Mouse (Mus musculus): Measurements from ENCODE around the gene Kcna7. TPM values are rescaled to one million over a fixed set of nuclear protein-coding genes. Genes with fewer than 3 reads are reported as not detected.
"Not testable (repeated sequence)": the region's sequence is repeated elsewhere in the genome, so short reads cannot be mapped to it uniquely, and the experiment has no call there.

Gene Kcna7
- polyA plus RNA-seq (2015; fragmentation: Nextera tagmentation; extraction: Ambion mirVana), result 0.13 and 0.19 TPM in 2 replicates

DNA sequence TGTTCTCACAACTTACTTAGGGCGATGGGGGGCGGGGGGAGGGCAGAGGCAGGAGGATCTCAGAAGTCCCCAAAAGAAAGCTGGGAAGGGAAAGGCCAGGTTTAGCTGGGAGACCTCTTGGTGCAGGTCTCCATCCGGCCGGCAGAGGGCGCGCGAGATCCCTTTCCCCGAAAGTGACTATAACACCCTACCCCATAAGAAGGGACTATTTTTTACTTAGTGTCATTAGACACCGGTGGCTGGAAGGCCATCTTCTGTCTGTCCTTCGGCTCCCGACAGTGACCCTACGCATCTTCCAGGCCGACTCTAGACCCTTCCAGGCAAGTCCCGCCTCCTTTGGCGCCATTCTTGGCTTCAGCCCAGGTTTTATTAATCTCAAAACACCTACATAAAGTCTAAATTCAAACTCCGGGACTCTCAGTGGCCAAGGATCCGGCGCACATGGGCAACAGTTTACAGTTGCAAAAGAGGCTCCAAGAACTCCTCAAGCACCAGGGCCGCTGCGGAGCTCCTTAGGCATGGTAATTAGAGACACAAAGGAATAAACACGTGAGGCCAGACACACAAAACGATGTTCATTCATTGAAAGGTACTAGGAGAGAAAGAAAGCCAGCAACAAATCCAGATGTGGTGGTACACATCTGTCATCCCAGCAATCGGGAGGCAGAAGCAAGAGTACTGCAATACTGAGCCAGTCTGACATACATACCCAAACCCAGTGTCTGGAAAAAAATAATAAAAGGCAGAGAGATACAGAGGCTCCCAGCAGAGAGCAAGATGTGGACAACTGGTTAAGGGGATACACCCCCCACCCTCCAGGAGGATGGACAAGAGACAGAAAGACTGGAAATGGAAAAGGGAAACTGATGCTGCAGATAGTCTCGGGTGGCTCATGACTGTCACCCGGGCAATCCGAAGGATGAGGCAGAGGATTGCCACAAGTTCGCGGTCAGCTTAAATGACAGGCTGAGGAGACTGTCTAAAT, at the start of gene Kcna7:
Gene Kcna7 (plus strand): TSS at position 563 of the 985 bp plus-strand sequence.
- 12% methylated on average over 28 of the region's 28 CpGs for WGBS
- peak within 1 kb of the TSS; percentile 24 for H3K9ac ChIP-seq
- H3K4me2 ChIP-seq (replicated peaks), result peak within 1 kb of the TSS; percentile 85
- H3K27ac ChIP-seq, result no peak within 1 kb of the TSS
- peak; percentile 42 for ATAC-seq
- no peaks in the 10 kb centered on the region for H3K36me3 ChIP-seq
- H3K4me3 ChIP-seq (replicated peaks), result peak within 1 kb of the TSS; percentile 42
- H3K9me3 ChIP-seq, result no peaks in the 10 kb centered on the region
- H3K4me1 ChIP-seq (replicated peaks), result peaks cover 8% of the 10 kb centered on the region
- H3K27me3 ChIP-seq (replicated peaks), result peaks cover 53% of the 10 kb centered on the region

GRCm38 (mm10) chr7:45356087-45356486, 49.4 kb upstream of the Kcna7 start:
- H3K4me1 ChIP-seq (replicated peaks), result 0 out of 2 replicates have a peak, but pooled peaks cover 2% of the 10 kb centered on the region
- 51% methylated on average over 13 of the region's 13 CpGs for WGBS
- no peaks in the 10 kb centered on the region for H3K9me3 ChIP-seq
- H3K36me3 ChIP-seq, result no peaks in the 10 kb centered on the region
- H3K4me3 ChIP-seq (replicated peaks), result no peak overlapping the region
- H3K4me2 ChIP-seq (replicated peaks), result no peak overlapping the region
- no peak for ATAC-seq
- H3K27ac ChIP-seq, result no peak overlapping the region
- peaks cover 12% of the 10 kb centered on the region for H3K27me3 ChIP-seq (replicated peaks)
- no peak overlapping the region for H3K9ac ChIP-seq

DNA sequence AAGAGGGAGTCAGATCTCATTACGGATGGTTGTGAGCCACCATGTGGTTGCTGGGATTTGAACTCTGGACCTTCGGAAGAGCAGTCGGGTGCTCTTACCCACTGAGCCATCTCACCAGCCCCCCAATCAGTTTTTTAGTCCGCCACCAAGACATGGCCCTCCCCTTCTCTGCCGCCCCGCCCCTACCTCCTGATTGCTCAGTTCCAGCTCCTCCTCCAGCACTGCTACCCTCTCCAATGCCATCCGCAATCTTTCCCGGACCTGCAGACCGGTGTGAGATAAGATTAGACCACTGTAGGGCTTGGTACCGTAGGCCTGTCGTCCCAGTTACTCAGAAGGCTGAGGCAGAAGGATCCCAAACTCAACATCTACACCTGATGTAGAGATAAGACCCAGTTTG, 46.4 kb upstream of the Kcna7 start:
- not testable (repeated sequence) for H3K9me3 ChIP-seq; H3K4me3 ChIP-seq (replicated peaks); H3K4me2 ChIP-seq (replicated peaks); H3K36me3 ChIP-seq; H3K9ac ChIP-seq; H3K27ac ChIP-seq; ATAC-seq
- H3K4me1 ChIP-seq (replicated peaks), result peaks cover 15% of the 10 kb centered on the region
- 55% methylated on average over 11 of the region's 11 CpGs for WGBS
- peaks cover 24% of the 10 kb centered on the region for H3K27me3 ChIP-seq (replicated peaks)

- no peak overlapping the region for H3K9ac ChIP-seq
- H3K4me2 ChIP-seq (replicated peaks), result peak overlapping the region; percentile 95
- H3K36me3 ChIP-seq, result no peaks in the 10 kb centered on the region
- no peak overlapping the region for H3K4me3 ChIP-seq (replicated peaks)
- H3K27me3 ChIP-seq (replicated peaks), result peaks cover 34% of the 10 kb centered on the region
- peaks cover 15% of the 10 kb centered on the region for H3K4me1 ChIP-seq (replicated peaks)
- no peaks in the 10 kb centered on the region for H3K9me3 ChIP-seq
- no peak overlapping the region for H3K27ac ChIP-seq
- 50% methylated on average over 18 of the region's 18 CpGs for WGBS
- ATAC-seq, result 0 out of 2 replicates have a peak, but pooled peaks have one; percentile 0
These were observed 44.9 kb upstream of the Kcna7 start for GRCm38 (mm10) chr7:45360404-45361125.

GRCm38 (mm10) chr7:45361243-45361804, 44.1 kb upstream of the Kcna7 start:
- Histone ChIP-seq H3K9me3 (no peaks in the 10 kb centered on the region), H3K27ac (no peak overlapping the region), H3K9ac (peak overlapping the region; percentile 43), H3K36me3 (no peaks in the 10 kb centered on the region), H3K4me3 (replicated peaks) (peak overlapping the region; percentile 47), H3K4me1 (replicated peaks) (peaks cover 21% of the 10 kb centered on the region), H3K27me3 (replicated peaks) (peaks cover 39% of the 10 kb centered on the region), H3K4me2 (replicated peaks) (peak overlapping the region; percentile 95)
- WGBS, result under 1% methylated on average over 43 of the region's 43 CpGs
- peak; percentile 82 for ATAC-seq

DNA sequence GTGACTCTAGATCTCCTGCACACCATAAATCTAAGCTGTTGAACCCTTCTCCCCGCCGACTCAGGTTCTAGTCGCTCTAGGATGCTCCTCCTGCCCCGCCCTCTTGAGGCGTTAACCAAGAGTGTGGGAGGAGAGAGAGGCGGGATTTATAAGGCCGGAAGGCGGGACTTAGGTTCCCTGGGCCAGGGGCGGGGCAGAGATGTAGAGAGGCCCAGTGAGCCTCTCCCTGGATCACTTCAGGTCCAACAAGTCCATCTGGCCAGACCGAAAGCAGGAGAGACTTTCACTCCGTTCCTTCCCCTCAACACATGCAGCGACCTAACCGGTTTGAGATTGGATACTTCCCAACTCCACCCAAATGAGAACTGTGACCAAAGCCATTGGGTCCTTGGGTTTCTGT, 42.7 kb upstream of the Kcna7 start:
- WGBS, result 4% methylated on average over 13 of the region's 13 CpGs
- ATAC-seq, result peak; percentile 23
- no peak overlapping the region; the same call in 1 of the 2 replicates for H3K4me2 ChIP-seq (replicated peaks)

GRCm38 (mm10) chr7:45363983-45364382, 41.5 kb upstream of the Kcna7 start:
- no peak overlapping the region for H3K4me2 ChIP-seq (replicated peaks)
- H3K27ac ChIP-seq, result no peak overlapping the region
- H3K4me3 ChIP-seq (replicated peaks), result no peak overlapping the region
- H3K27me3 ChIP-seq (replicated peaks), result peaks cover 44% of the 10 kb centered on the region
- WGBS, result 79% methylated on average over 2 of the region's 2 CpGs
- H3K9ac ChIP-seq, result no peak overlapping the region
- no peaks in the 10 kb centered on the region for H3K9me3 ChIP-seq
- H3K36me3 ChIP-seq, result no peaks in the 10 kb centered on the region
- ATAC-seq, result no peak
- H3K4me1 ChIP-seq (replicated peaks), result peaks cover 34% of the 10 kb centered on the region

More for the DNA sequence above, 42.7 kb upstream of the Kcna7 start:
- Histone ChIP-seq H3K36me3 (no peaks in the 10 kb centered on the region), H3K27me3 (replicated peaks) (peaks cover 39% of the 10 kb centered on the region), H3K4me3 (replicated peaks) (no peak overlapping the region), H3K9ac (no peak overlapping the region), H3K9me3 (no peaks in the 10 kb centered on the region), H3K27ac (no peak overlapping the region), H3K4me1 (replicated peaks) (peaks cover 30% of the 10 kb centered on the region)

GRCm38 (mm10) chr7:45365742-45366651, 39.5 kb upstream of the Kcna7 start:
- H3K27ac ChIP-seq, result no peak overlapping the region
- peaks cover 38% of the 10 kb centered on the region for H3K4me1 ChIP-seq (replicated peaks)
- peak overlapping the region; percentile 59 for H3K4me3 ChIP-seq (replicated peaks)
- peak overlapping the region; percentile 58 for H3K9ac ChIP-seq
- H3K27me3 ChIP-seq (replicated peaks), result peaks cover 38% of the 10 kb centered on the region
- no peaks in the 10 kb centered on the region for H3K36me3 ChIP-seq
- 3% methylated on average over 35 of the region's 35 CpGs for WGBS
- no peak for ATAC-seq
- H3K9me3 ChIP-seq, result no peaks in the 10 kb centered on the region
- H3K4me2 ChIP-seq (replicated peaks), result peak overlapping the region; percentile 99

DNA sequence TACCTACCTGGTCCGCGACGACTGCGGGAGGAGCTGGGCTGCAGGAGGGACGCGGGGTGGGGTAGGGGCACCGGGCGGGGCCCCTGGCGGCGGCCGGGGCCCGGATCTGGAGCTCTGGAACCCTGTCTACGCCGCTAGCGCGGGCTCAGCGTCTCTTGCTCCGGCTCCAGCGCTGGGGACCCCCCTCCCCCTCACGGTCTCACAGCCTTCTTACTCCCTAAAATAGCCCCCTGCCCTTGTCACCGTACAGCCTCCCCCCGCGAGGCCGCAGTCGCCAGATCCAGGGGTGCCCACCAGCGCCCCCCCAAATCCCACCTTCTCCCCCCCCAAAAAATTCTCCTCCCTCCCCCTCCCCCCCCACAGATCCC, 38.8 kb upstream of the Kcna7 start, which contains the start of gene Ppfia3:
Gene Ppfia3 (minus strand): TSS at position 368 of the 368 bp plus-strand sequence.
- peak; percentile 11; the same call in 1 of the 2 replicates for ATAC-seq

GRCm38 (mm10) chr7:45367020-45367880, 38.2 kb upstream of the Kcna7 start:
- peak; percentile 88 for ATAC-seq
- H3K9me3 ChIP-seq, result no peaks in the 10 kb centered on the region
- peak overlapping the region; percentile 58 for H3K9ac ChIP-seq
- H3K4me3 ChIP-seq (replicated peaks), result peak overlapping the region; percentile 59
- H3K27ac ChIP-seq, result peak overlapping the region; percentile 57; the same call in 1 of the 2 replicates
- peak overlapping the region; percentile 99 for H3K4me2 ChIP-seq (replicated peaks)
- peaks cover 3% of the 10 kb centered on the region; the same call in 1 of the 2 replicates for H3K36me3 ChIP-seq
- H3K4me1 ChIP-seq (replicated peaks), result peaks cover 29% of the 10 kb centered on the region
- WGBS, result under 1% methylated on average over 70 of the region's 70 CpGs
- H3K27me3 ChIP-seq (replicated peaks), result peaks cover 29% of the 10 kb centered on the region

More for the DNA sequence above, 38.8 kb upstream of the Kcna7 start, which contains the start of gene Ppfia3:
- Histone ChIP-seq H3K9me3 (no peaks in the 10 kb centered on the region), H3K36me3 (no peaks in the 10 kb centered on the region), H3K4me1 (replicated peaks) (peaks cover 33% of the 10 kb centered on the region), H3K27me3 (replicated peaks) (peaks cover 35% of the 10 kb centered on the region), H3K9ac (peak within 1 kb of the TSS; percentile 58), H3K4me2 (replicated peaks) (peak within 1 kb of the TSS; percentile 99), H3K27ac (peak within 1 kb of the TSS; percentile 57; the same call in 1 of the 2 replicates), H3K4me3 (replicated peaks) (peak within 1 kb of the TSS; percentile 59)
- under 1% methylated on average over 25 of the region's 26 CpGs for WGBS

Measured in intestine, embryonic 15.5 days (tissue).